Mouse (Mus musculus) liver, adult 2 months (tissue): ENCODE results near the gene Cldn12. TPM values are rescaled to one million over a fixed set of nuclear protein-coding genes. Genes with fewer than 3 reads are reported as not detected.
A peak's percentile ranks its signal among the peaks of the same experiment; 100 is the strongest.

Experiments used
- DNase-seq: peaks from one replicate; pipeline ENCODE4 v3.0.0-alpha.2; 2011; ENCODE audit warnings: low read depth, low spot score; ENCODE audit errors: extremely low read depth
- H3K27ac ChIP-seq: fragments of 200-500 bp; replicated peaks from 2 replicates; pipeline ENCODE4 v1.5.1; 2012; ENCODE audit warnings: low read depth, mild to moderate bottlenecking, control low read depth, inconsistent platforms, low read length; ENCODE audit not compliant: insufficient read depth
- H3K27me3 ChIP-seq: fragments of 200-500 bp; 2 replicates; pipeline ENCODE4 v1.6.1; 2012; ENCODE audit warnings: mild to moderate bottlenecking, moderate library complexity, low read length, inconsistent platforms; ENCODE audit not compliant: control insufficient read depth, insufficient read depth
- H3K36me3 ChIP-seq: fragments of 200-500 bp; 2 replicates; pipeline ENCODE4 v1.6.1; 2012; ENCODE audit warnings: low read length, inconsistent platforms; ENCODE audit not compliant: control insufficient read depth, insufficient read depth
- H3K4me1 ChIP-seq: fragments of 200-500 bp; 2 replicates; pipeline ENCODE4 v1.6.1; 2011; ENCODE audit warnings: low read length; ENCODE audit not compliant: control insufficient read depth, insufficient read depth
- H3K4me3 ChIP-seq: fragments of 200-500 bp; 2 replicates; pipeline ENCODE4 v1.5.1; 2011; ENCODE audit warnings: low read depth, mild to moderate bottlenecking, control low read depth, low read length, moderate library complexity; ENCODE audit not compliant: insufficient read depth
- H3K79me2 ChIP-seq: fragments of 200-500 bp; 2 replicates; pipeline ENCODE4 v1.6.1; 2012; ENCODE audit warnings: inconsistent platforms, mild to moderate bottlenecking, low read length, moderate library complexity; ENCODE audit not compliant: control insufficient read depth, insufficient read depth
- H3K9ac ChIP-seq: fragments of 200-500 bp; 2 replicates; pipeline ENCODE4 v1.6.1; 2012; ENCODE audit warnings: low read depth, mild to moderate bottlenecking, control low read depth, inconsistent platforms, low read length
- CTCF ChIP-seq: fragments of 200-500 bp; IDR thresholded peaks from 2 replicates; pipeline ENCODE4 v1.5.1; 2011; ENCODE audit warnings: low read depth, low read length, control low read depth
- POLR2A ChIP-seq: fragments of 200-500 bp; IDR thresholded peaks from 2 replicates; pipeline ENCODE4 v1.6.1; 2011; ENCODE audit warnings: low read length, control low read depth; ENCODE audit not compliant: insufficient read depth; ENCODE audit errors: extremely low read depth
- WGBS: fragments of 180-500 bp; shearing (Covaris S2); methylation state at CpG from one replicate; pipeline ENCODE4 v1.1.7; 2018; 5-methylcytosine and 5-hydroxymethylcytosine counted together
- polyA plus RNA-seq: library from polyadenylated mRNA; depleted of rRNA; stranded (reverse); fragments of >200 nt; gene quantifications from 2 replicates; pipeline ENCODE4 v1.2.3, GENCODE M21; 2012
- total RNA-seq: library from RNA; depleted of rRNA; stranded (reverse); fragments of >200 nt; gene quantifications from 2 replicates; pipeline ENCODE4 v1.2.3, GENCODE M21; 2014

The Cldn12 gene
- total and polyA plus RNA-seq, 2 experiments = 56.0 to 66.4 TPM

GRCm38 (mm10) chr5:5503381-5503780 lies 11.4 kb downstream of the Cldn12 start:
- peaks cover 20% of the 10 kb centered on the region for H3K36me3 ChIP-seq
- DNase-seq = peak; percentile 30
- H3K27ac ChIP-seq = no peak overlapping the region
- no peaks in the 10 kb centered on the region for H3K4me1 ChIP-seq
- no peak for TF ChIP-seq CTCF
- TF ChIP-seq POLR2A = no peak
- no peaks in the 10 kb centered on the region for H3K79me2 ChIP-seq
- no peak overlapping the region for H3K9ac ChIP-seq
- no peak overlapping the region for H3K4me3 ChIP-seq
- no peaks in the 10 kb centered on the region for H3K27me3 ChIP-seq
- WGBS = 53% methylated on average over 4 of the region's 4 CpGs

- WGBS = 15% methylated on average over 2 of the region's 2 CpGs
- Histone ChIP-seq H3K9ac (no peak overlapping the region), H3K79me2 (no peaks in the 10 kb centered on the region), H3K4me1 (no peaks in the 10 kb centered on the region), H3K27me3 (no peaks in the 10 kb centered on the region), H3K27ac (no peak overlapping the region), H3K36me3 (peaks cover 11% of the 10 kb centered on the region), H3K4me3 (no peak overlapping the region)
- TF ChIP-seq CTCF (no peak), POLR2A (no peak)
- DNase-seq = peak; percentile 60
Observed at GRCm38 (mm10) chr5:5501583-5501982, 13.2 kb downstream of the Cldn12 start.

- 68% methylated on average over 3 of the region's 3 CpGs for WGBS
- no peaks in the 10 kb centered on the region for H3K27me3 ChIP-seq
Observed at GRCm38 (mm10) chr5:5496393-5496792, 18.4 kb downstream of the Cldn12 start.

GRCm38 (mm10) chr5:5495042-5495441 lies 19.7 kb downstream of the Cldn12 start:
- Histone ChIP-seq H3K9ac (no peak overlapping the region), H3K36me3 (no peaks in the 10 kb centered on the region), H3K27me3 (no peaks in the 10 kb centered on the region), H3K4me1 (0 out of 2 replicates have a peak, but pooled peaks cover 2% of the 10 kb centered on the region), H3K4me3 (no peak overlapping the region), H3K79me2 (no peaks in the 10 kb centered on the region), H3K27ac (no peak overlapping the region)
- peak; percentile 68 for DNase-seq
- TF ChIP-seq CTCF (no peak), POLR2A (no peak)
- WGBS = 42% methylated on average over 4 of the region's 4 CpGs

More at GRCm38 (mm10) chr5:5496393-5496792, 18.4 kb downstream of the Cldn12 start:
- Histone ChIP-seq H3K4me3 (no peak overlapping the region), H3K36me3 (no peaks in the 10 kb centered on the region), H3K9ac (no peak overlapping the region), H3K27ac (no peak overlapping the region), H3K4me1 (0 out of 2 replicates have a peak, but pooled peaks cover 2% of the 10 kb centered on the region), H3K79me2 (no peaks in the 10 kb centered on the region)
- no peak for TF ChIP-seq POLR2A
- no peak for TF ChIP-seq CTCF
- no peak for DNase-seq

- no peaks in the 10 kb centered on the region for H3K36me3 ChIP-seq
- peak; percentile 49 for DNase-seq
- 30% methylated on average over 16 of the region's 16 CpGs for WGBS
- TF ChIP-seq CTCF (peak; percentile 69), POLR2A (no peak)
- no peaks in the 10 kb centered on the region for H3K79me2 ChIP-seq
- H3K27ac ChIP-seq = no peak overlapping the region
- no peak overlapping the region for H3K9ac ChIP-seq
- H3K4me3 ChIP-seq = no peak overlapping the region
- 0 out of 2 replicates have a peak, but pooled peaks cover 2% of the 10 kb centered on the region for H3K4me1 ChIP-seq
- no peaks in the 10 kb centered on the region for H3K27me3 ChIP-seq
Observed at GRCm38 (mm10) chr5:5494269-5495005, 20.3 kb downstream of the Cldn12 start.

GRCm38 (mm10) chr5:5492163-5492562 lies 22.6 kb downstream of the Cldn12 start:
- H3K36me3 ChIP-seq = no peaks in the 10 kb centered on the region
- TF ChIP-seq CTCF (peak; percentile 1; the same call in 1 of the 2 replicates), POLR2A (no peak)
- DNase-seq = no peak
- 0 out of 2 replicates have a peak, but pooled peaks cover 2% of the 10 kb centered on the region for H3K4me1 ChIP-seq
- H3K9ac ChIP-seq = no peak overlapping the region
- H3K4me3 ChIP-seq = no peak overlapping the region
- H3K27ac ChIP-seq = no peak overlapping the region
- H3K79me2 ChIP-seq = no peaks in the 10 kb centered on the region
- no peaks in the 10 kb centered on the region for H3K27me3 ChIP-seq
- 95% methylated on average over 4 of the region's 4 CpGs for WGBS
